Mouse (Mus musculus) small intestine, adult 2 months (tissue): ENCODE results near the gene Rpl10. TPM values are rescaled to one million over a fixed set of nuclear protein-coding genes. Genes with fewer than 3 reads are reported as not detected.
A peak's percentile ranks its signal among the peaks of the same experiment; 100 is the strongest.

ENCODE experiments used
- H3K27ac ChIP-seq: fragments of 200-500 bp; 2 replicates; pipeline ENCODE4 v1.5.1; 2012; ENCODE audit warnings: low read depth, low read length, control low read depth, inconsistent platforms; ENCODE audit not compliant: insufficient read depth
- H3K27me3 ChIP-seq: fragments of 200-500 bp; 2 replicates; pipeline ENCODE4 v1.6.1; 2012; ENCODE audit warnings: mild to moderate bottlenecking, moderate library complexity, low read length, inconsistent platforms; ENCODE audit not compliant: control insufficient read depth, insufficient read depth
- H3K36me3 ChIP-seq: fragments of 200-500 bp; 2 replicates; pipeline ENCODE4 v1.6.1; 2012; ENCODE audit warnings: mild to moderate bottlenecking, low read length, control low read depth, inconsistent platforms; ENCODE audit not compliant: control insufficient read depth, insufficient read depth
- H3K4me1 ChIP-seq: fragments of 200-500 bp; 2 replicates; pipeline ENCODE4 v1.6.1; 2012; ENCODE audit warnings: low read length, inconsistent platforms, mixed read lengths; ENCODE audit not compliant: control insufficient read depth, insufficient read depth, insufficient read length
- H3K4me3 ChIP-seq: fragments of 200-500 bp; 2 replicates; pipeline ENCODE4 v1.5.1; 2012; ENCODE audit warnings: low read depth, mild to moderate bottlenecking, control low read depth, inconsistent platforms, low read length, moderate library complexity
- CTCF ChIP-seq: fragments of 200-500 bp; IDR thresholded peaks from 2 replicates; pipeline ENCODE4 v1.5.1; 2012; ENCODE audit warnings: low read depth, mild to moderate bottlenecking, control low read depth, inconsistent platforms, low read length, moderate library complexity, mixed read lengths; ENCODE audit not compliant: insufficient replicate concordance, insufficient read length; ENCODE audit errors: extremely low read depth
- POLR2A ChIP-seq: fragments of 200-500 bp; IDR thresholded peaks from 2 replicates; pipeline ENCODE4 v1.6.1; 2012; ENCODE audit warnings: low read depth, mild to moderate bottlenecking, control low read depth, inconsistent platforms, low read length, moderate library complexity
- WGBS: fragments of 180-500 bp; shearing (Covaris S2); methylation state at CpG from one replicate; pipeline ENCODE4 v1.1.7; 2018; 5-methylcytosine and 5-hydroxymethylcytosine counted together
- polyA plus RNA-seq: library from polyadenylated mRNA; depleted of rRNA; stranded (reverse); fragments of >200 nt; gene quantifications from 2 replicates; pipeline ENCODE4 v1.2.3, GENCODE M21; 2012; rRNA removed

Rpl10 gene
- 750 and 1,062 TPM in 2 replicates for polyA plus RNA-seq

DNA sequence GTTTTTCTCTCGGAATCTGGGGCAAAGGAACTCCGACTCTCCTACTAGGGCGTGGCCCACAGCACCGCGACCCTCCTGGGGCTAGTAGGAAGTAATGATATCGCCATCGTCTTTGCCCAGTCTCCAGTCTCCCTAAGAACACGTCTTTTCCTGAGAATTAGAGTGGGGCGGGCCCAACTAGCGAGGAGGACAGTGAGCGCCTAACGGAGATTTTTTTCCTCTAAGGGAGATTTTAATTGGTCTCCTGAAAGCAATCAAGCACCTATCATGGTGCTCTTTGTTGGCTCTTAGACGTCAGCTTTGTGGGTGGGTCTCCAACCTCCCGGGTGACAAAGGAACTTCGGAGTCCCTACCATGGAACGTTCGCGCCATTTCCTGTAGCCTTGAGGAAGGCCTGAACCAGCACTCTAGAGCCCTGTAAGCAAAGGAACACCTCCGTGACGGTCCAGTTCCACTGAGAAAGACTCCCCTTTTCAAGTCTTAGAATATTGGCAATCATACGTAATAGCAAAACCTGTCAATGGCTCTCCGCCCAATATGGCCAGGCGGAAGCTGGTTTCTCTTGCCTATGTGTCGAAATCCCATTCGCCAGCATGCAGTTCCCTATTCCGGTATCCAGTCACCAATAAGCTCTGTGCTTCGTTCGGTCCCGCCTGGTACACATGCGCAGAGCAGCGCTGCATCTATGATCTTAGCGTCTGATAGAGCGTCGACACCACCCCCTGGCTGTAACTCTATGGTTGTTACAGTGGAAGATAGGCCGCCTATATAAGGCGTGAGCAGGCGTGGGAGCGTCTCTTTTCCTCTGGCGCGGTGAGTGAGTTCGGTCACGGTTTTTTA lies at the start of gene Rpl10:
TSS of gene Rpl10 (plus strand) at position 751 of the 840 bp plus-strand sequence.
- Histone ChIP-seq H3K4me1 (peaks cover 4% of the 10 kb centered on the region; the same call in 1 of the 2 replicates), H3K27me3 (no peaks in the 10 kb centered on the region), H3K4me3 (peak within 1 kb of the TSS; percentile 87), H3K27ac (peak within 1 kb of the TSS; percentile 97), H3K36me3 (peaks cover 10% of the 10 kb centered on the region)
- TF ChIP-seq POLR2A: peak; percentile 92
- TF ChIP-seq CTCF: no peak
- WGBS: 12% methylated on average over 42 of the region's 42 CpGs

DNA sequence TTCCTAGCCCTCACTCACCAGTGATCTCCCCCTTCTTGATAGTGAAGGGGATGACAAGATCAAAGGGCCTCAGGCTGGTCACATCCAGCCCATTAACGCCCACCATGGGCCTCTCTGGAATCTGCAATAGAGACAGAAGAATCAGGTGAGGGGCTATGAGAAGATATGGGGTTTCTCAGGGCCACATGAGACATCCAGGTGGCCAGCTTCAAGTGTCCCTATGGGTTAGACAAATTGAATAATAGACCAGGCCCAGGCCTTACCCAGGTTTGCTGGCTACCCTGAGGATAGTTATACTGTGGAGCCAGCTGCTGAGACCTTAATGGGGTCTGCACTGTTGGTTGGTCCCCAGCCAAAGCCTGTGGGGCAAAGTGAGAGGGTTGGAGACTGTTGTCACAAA lies 40.6 kb upstream of the Rpl10 start:
- Histone ChIP-seq H3K27ac (no peak overlapping the region), H3K4me1 (no peaks in the 10 kb centered on the region), H3K27me3 (no peaks in the 10 kb centered on the region), H3K36me3 (peaks cover 26% of the 10 kb centered on the region), H3K4me3 (no peak overlapping the region)
- TF ChIP-seq POLR2A: no peak
- no peak for TF ChIP-seq CTCF
- 53% methylated on average over 1 of the region's 1 CpGs for WGBS

DNA sequence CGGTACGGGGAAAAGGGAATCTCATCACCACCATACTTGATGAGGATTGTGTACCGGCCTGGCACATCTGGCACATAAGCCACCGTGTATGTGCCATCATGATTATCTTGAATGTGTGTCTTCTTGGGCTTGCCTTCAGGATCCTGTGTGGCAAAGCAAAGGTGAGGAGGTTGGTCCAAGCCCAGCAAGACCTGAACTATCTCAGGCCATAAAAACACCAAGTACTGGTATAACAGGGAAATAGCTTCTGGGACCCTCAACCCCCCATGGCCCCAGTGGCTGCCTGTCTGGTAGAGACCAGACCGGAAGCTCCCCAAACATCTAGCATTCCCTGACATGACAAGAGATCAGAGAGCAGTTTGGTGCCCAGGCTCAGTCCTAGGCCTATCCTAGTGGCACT lies 37.4 kb upstream of the Rpl10 start:
- 84% methylated on average over 5 of the region's 5 CpGs for WGBS
- peaks cover 25% of the 10 kb centered on the region for H3K36me3 ChIP-seq
- TF ChIP-seq POLR2A: no peak
- no peak for TF ChIP-seq CTCF
- no peak overlapping the region for H3K27ac ChIP-seq
- H3K4me1 ChIP-seq: no peaks in the 10 kb centered on the region
- no peak overlapping the region for H3K4me3 ChIP-seq
- no peaks in the 10 kb centered on the region for H3K27me3 ChIP-seq

DNA sequence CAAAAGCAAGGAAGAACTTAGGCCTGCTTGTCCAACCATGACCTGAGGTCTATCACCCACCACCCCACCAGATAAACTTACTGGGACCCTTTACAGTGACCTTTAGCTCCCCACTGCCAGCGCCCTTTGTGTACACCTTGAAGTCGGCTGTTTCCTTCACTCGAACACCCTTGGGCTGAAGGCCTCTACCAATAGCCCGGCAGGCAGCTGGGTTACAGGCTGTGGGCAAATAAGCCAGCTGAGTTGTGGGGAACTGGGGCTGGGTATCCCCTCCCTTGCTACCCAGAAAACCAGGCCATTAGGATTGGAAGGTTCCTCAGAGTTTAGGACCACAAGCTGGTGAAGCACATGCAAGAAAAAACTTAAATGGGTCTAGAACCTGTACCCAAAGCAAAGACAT lies 30.3 kb upstream of the Rpl10 start:
- H3K4me1 ChIP-seq: no peaks in the 10 kb centered on the region
- H3K36me3 ChIP-seq: peaks cover 19% of the 10 kb centered on the region
- H3K27ac ChIP-seq: no peak overlapping the region
- TF ChIP-seq CTCF: no peak
- no peaks in the 10 kb centered on the region for H3K27me3 ChIP-seq
- H3K4me3 ChIP-seq: no peak overlapping the region
- WGBS: 84% methylated on average over 4 of the region's 4 CpGs

DNA sequence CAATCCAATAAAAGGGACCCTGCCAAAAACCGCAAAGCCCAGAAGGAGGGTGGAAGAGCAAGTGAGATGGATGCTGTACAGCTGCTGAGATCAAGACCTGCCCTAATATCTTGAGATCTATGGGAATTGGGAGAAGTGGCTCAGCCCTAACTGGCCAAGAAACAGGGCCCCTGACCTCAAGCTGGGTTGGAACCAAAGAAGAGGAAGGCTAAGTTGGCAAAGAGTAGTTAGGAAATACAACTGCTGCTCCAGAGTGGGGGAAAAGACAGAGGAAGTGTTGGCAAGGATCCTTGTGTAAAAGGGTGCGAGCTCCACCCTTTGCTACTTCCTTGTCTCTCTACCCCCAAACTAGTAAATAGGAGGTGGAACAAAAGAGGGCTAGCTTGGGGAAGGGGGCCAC lies 27.2 kb upstream of the Rpl10 start:
- Histone ChIP-seq H3K4me3 (no peak overlapping the region), H3K27me3 (no peaks in the 10 kb centered on the region), H3K27ac (peak overlapping the region; percentile 69), H3K4me1 (no peaks in the 10 kb centered on the region), H3K36me3 (peaks cover 8% of the 10 kb centered on the region)
- no peak for TF ChIP-seq CTCF
- no peak for TF ChIP-seq POLR2A
- 66% methylated on average over 2 of the region's 2 CpGs for WGBS

DNA sequence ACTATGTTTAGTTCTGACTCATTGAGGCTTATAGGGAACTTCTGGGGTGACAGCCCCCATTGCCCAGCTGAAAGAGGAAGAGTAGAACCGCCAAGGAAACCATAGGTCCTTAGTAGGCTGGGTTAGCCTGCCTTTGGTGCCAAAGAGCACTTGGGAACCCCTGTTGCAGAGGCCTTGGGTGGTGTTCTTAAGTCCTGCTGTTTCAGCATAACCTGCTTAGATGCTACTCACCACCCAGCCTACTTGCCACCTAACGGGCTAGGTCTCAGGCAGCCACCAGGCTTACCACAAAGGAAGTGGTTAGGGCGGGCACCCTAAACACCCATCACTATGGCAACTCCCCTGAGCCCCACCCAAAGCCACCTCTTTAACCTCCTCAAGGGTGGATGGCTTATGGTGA lies 26.8 kb upstream of the Rpl10 start:
- 60% methylated on average over 3 of the region's 3 CpGs for WGBS
- Histone ChIP-seq H3K27me3 (no peaks in the 10 kb centered on the region), H3K4me1 (no peaks in the 10 kb centered on the region), H3K36me3 (peaks cover 8% of the 10 kb centered on the region), H3K27ac (peak overlapping the region; percentile 69), H3K4me3 (peak overlapping the region; percentile 19)
- TF ChIP-seq POLR2A: no peak
- no peak for TF ChIP-seq CTCF

DNA sequence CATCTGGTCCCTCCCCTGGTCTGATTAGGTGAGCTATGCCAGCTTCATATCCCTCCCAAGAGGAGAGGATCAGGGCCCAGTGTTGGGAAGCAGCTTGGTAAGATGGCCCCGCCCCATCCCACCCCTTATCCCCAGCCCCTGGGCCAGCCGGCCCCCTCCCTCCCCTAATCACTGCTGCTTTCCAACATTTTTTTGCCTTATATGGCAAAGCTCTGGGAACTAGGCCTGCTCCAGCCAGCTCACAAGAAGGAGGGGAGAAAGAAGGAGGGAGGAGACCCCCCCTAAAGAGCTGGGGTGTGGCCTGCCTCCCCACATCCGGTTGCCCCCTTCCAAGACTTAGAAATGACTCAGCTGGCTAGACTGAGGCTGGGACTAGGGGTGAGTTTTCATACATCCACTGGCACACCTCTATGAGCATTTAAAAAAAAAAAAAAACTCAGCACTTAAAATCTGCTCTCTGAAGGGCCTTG lies 26.0 kb upstream of the Rpl10 start:
- H3K27me3 ChIP-seq: no peaks in the 10 kb centered on the region
- H3K36me3 ChIP-seq: peaks cover 8% of the 10 kb centered on the region
- 76% methylated on average over 3 of the region's 3 CpGs for WGBS
- no peak for TF ChIP-seq POLR2A
- no peak for TF ChIP-seq CTCF
- H3K4me3 ChIP-seq: no peak overlapping the region
- H3K27ac ChIP-seq: peak overlapping the region; percentile 69
- no peaks in the 10 kb centered on the region for H3K4me1 ChIP-seq
